Mouse (Mus musculus): ENCODE results near the gene Cwh43. TPM values are rescaled to one million over a fixed set of nuclear protein-coding genes. Genes with fewer than 3 reads are reported as not detected.

Cwh43 gene
- total RNA-seq, 2 experiments from 2014 or later, result not detected

Other genes starting within 250 kb of the Cwh43 start
- 10 to 100 TPM; 12.4 to 19.4 TPM for gene Fryl, start 149.5 kb upstream of the Cwh43 start, total RNA-seq (2021)
- 100 to 1,000 TPM; 134 to 143 TPM for gene Ociad1, start 113.3 kb upstream of the Cwh43 start, total RNA-seq (2021)
- gene Ociad2, start 65.0 kb upstream of the Cwh43 start, total RNA-seq (2021), result 10 to 100 TPM; 48.8 to 50.9 TPM
- 1 to 10 TPM; 6.7 to 8.9 TPM for gene Dcun1d4, start 74.9 kb downstream of the Cwh43 start, total RNA-seq (2021)
- not detected for gene Lrrc66, start 226.5 kb downstream of the Cwh43 start, total RNA-seq (2021)
- 10 to 100 TPM; 88.6 to 89.2 TPM for gene Sgcb, start 241.7 kb downstream of the Cwh43 start, total RNA-seq (2021)
- not detected for gene Spata18, start 245.3 kb downstream of the Cwh43 start, total RNA-seq (2021)